Mouse (Mus musculus): ENCODE results near the gene Fbln5.

- TF ChIP-seq POLR2A (IDR thresholded peaks at IDR 0.05; ENCODE audit: low read depth, low read length) (no peak), CTCF (IDR thresholded peaks at IDR 0.05; ENCODE audit: extremely low read depth, insufficient read depth, insufficient read length, insufficient replicate concordance) (no peak)
These were observed 37.9 kb downstream of the Fbln5 start for GRCm38 (mm10) chr12:101780915-101781314.
